Mouse (Mus musculus) embryonic fibroblast, embryonic 13.5 days (primary cell): Measurements from ENCODE around the gene Mycbpap.

Source experiments
- CTCF ChIP-seq: IDR thresholded peaks from 2 replicates; pipeline ENCODE4 v1.5.1; 2011; ENCODE audit warnings: mild to moderate bottlenecking, control low read depth, low read length, moderate library complexity, borderline replicate concordance; ENCODE audit not compliant: insufficient read depth
- POLR2A ChIP-seq: IDR thresholded peaks from 2 replicates; pipeline ENCODE4 v1.6.1; 2011; ENCODE audit warnings: low read depth, mild to moderate bottlenecking, control low read depth, low read length, moderate library complexity

DNA sequence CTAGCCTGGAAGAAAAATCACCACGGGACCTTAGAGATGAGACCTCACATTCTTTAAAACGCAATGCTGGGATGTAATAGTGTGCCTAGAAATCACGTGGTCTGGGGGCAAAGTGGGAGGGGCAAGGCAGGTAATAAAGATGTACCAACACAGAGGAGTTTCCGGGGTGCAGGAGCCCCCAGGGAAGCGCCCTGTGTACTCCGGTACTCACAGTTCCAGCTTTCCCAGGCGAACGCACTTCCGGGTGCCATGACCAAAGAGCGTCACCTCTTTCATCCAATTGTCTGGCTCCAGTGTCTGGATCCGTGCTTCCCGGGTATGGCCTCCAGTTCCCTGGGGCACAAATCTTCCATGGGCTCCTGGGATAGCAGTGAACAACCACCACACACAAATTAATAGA is 21.8 kb upstream of the Mycbpap start:
- TF ChIP-seq CTCF, result no peak
- TF ChIP-seq POLR2A, result no peak
